Mouse (Mus musculus): ENCODE measurements around the gene Ralgps2.

DNA sequence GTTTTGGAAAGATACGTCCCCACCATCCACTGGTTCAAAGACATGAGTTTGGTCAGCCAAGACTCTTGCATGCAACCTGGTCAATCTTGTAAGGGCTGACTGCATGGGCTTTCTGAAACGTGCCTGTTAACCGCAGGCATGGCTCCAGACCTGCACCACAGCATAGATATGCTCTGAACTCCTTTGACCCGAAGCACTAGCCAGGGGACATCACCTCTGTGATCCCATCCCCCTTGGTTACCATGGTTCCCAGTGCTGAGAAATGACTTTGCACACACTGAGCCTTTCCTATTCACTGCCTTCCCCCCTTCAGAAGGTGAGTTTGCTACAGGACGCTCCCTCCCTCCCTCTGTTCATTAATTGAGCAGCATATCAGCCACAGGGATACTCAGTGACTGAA lies 155.3 kb downstream of the Ralgps2 start:
- TF ChIP-seq CTCF (IDR thresholded peaks at IDR 0.05; ENCODE audit: borderline replicate concordance, insufficient read depth, low read depth, low read length) (no peak), POLR2A (IDR thresholded peaks at IDR 0.05; ENCODE audit: borderline replicate concordance, insufficient read depth, low read length) (no peak)
